Mouse (Mus musculus) liver, embryonic 15.5 days (tissue): ENCODE measurements around the gene Med12l. TPM values are rescaled to one million over a fixed set of nuclear protein-coding genes. Genes with fewer than 3 reads are reported as not detected.

Source experiments
- ATAC-seq: fragments of 200-750 bp; cut with Nextera tagmentation; 2 replicates; pipeline ENCODE4 v1.8.0; 2017; ENCODE audit warnings: moderate number of reproducible peaks, mild to moderate bottlenecking, moderate library complexity; ENCODE audit not compliant: insufficient read depth
- H3K27ac ChIP-seq: fragments of 300-500 bp; sonication (generic); replicated peaks from 2 replicates; pipeline ENCODE4 v1.5.1; 2015; ENCODE audit warnings: mild to moderate bottlenecking, inconsistent platforms
- H3K27me3 ChIP-seq: fragments of 300-500 bp; sonication (generic); 2 replicates; pipeline ENCODE4 v1.6.1; 2015; ENCODE audit warnings: mild to moderate bottlenecking, inconsistent platforms
- H3K36me3 ChIP-seq: fragments of 300-500 bp; sonication (generic); replicated peaks from 2 replicates; pipeline ENCODE4 v1.6.1; 2015; ENCODE audit warnings: moderate library complexity, mild to moderate bottlenecking, inconsistent platforms
- H3K4me1 ChIP-seq: fragments of 300-500 bp; sonication (generic); replicated peaks from 2 replicates; pipeline ENCODE4 v1.6.1; 2015; ENCODE audit warnings: inconsistent platforms
- H3K4me2 ChIP-seq: fragments of 300-500 bp; sonication (generic); 2 replicates; pipeline ENCODE4 v1.6.1; 2015; ENCODE audit warnings: moderate library complexity, mild to moderate bottlenecking, inconsistent platforms
- H3K4me3 ChIP-seq: fragments of 300-500 bp; sonication (generic); replicated peaks from 2 replicates; pipeline ENCODE4 v1.5.1; 2015; ENCODE audit warnings: mild to moderate bottlenecking, inconsistent platforms
- H3K9ac ChIP-seq: fragments of 300-500 bp; sonication (generic); 2 replicates; pipeline ENCODE4 v1.6.1; 2015; ENCODE audit warnings: moderate library complexity, mild to moderate bottlenecking, inconsistent platforms
- H3K9me3 ChIP-seq: fragments of 300-500 bp; sonication (generic); replicated peaks from 2 replicates; pipeline ENCODE4 v1.6.1; 2016; ENCODE audit warnings: inconsistent platforms
- WGBS: fragments of 180-500 bp; shearing (Covaris S2); methylation state at CpG from one replicate; pipeline ENCODE4 v1.1.7; 2015; ENCODE audit warnings: mixed read lengths; ENCODE audit not compliant: insufficient replicate concordance; 5-methylcytosine and 5-hydroxymethylcytosine counted together
- polyA plus RNA-seq: library from polyadenylated mRNA; unstranded; fragments of >200 nt; fragmentation: Nextera tagmentation; extraction: Ambion mirVana; gene quantifications from 2 replicates; pipeline ENCODE4 v1.2.1, GENCODE M21; 2015

The Med12l gene
- polyA plus RNA-seq, 1 experiment from 2014 or later, result 0.46 TPM

DNA sequence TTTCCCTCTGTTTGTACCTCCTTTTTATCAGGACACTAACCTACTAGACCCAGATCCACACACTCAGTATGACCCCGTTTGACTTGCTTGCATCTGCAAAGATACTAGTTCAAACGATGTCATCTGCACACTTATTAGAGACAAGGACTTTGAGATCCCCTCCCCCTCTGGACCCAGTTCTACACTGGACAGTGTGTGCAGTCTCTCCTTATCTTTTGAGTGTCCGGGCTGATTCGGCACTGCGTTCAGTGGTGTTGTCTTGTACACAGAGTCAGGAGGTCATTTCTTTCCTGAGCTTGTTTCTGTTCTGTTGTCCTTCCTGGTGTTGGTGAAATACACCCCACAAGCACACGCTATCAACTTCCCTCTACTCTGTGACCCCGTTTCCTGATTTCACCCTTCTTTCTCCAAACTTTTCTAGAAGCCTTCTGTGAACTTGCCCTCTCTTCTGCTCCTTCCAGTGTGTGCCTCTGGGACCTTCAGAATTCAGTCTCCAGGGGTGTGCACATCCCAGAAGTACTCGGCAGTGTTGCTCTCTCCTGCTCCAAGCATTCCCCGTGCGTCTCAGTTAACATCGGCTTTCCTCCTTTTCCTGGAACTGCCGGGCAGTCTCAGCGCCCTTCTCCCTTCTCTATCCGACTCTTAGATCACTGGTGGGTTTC is 19.0 kb downstream of the Med12l start:
- Histone ChIP-seq H3K27ac (no peak overlapping the region), H3K36me3 (no peaks in the 10 kb centered on the region), H3K9me3 (no peaks in the 10 kb centered on the region), H3K4me3 (no peak overlapping the region), H3K4me2 (no peak overlapping the region), H3K9ac (no peak overlapping the region), H3K4me1 (no peaks in the 10 kb centered on the region), H3K27me3 (peaks cover 3% of the 10 kb centered on the region; the same call in 1 of the 2 replicates)
- no peak for ATAC-seq
- 21% methylated on average over 14 of the region's 14 CpGs for WGBS

DNA sequence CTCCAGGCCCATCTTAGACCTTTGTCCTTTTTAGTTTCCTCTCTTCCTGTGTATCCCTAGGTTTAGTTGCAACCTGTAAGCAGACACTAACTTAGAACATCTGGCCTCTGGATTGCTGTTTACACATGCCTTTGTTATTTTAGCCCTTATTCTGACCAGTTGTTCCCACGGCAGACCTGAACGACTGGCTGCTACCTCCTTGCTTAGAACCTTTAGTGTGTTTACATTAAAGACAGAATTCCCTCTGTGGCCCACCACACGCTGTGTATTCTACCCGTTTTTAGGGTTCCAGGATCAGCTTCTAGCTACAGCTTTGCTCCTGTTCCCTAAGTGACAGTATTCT is 19.5 kb downstream of the Med12l start:
- no peak overlapping the region for H3K4me2 ChIP-seq
- no peaks in the 10 kb centered on the region for H3K4me1 ChIP-seq
- no peaks in the 10 kb centered on the region for H3K36me3 ChIP-seq
- no peaks in the 10 kb centered on the region for H3K9me3 ChIP-seq
- H3K27ac ChIP-seq, result no peak overlapping the region
- H3K9ac ChIP-seq, result no peak overlapping the region
- ATAC-seq, result no peak
- H3K4me3 ChIP-seq, result no peak overlapping the region
- WGBS, result 34% methylated on average over 4 of the region's 4 CpGs
- H3K27me3 ChIP-seq, result peaks cover 3% of the 10 kb centered on the region; the same call in 1 of the 2 replicates

DNA sequence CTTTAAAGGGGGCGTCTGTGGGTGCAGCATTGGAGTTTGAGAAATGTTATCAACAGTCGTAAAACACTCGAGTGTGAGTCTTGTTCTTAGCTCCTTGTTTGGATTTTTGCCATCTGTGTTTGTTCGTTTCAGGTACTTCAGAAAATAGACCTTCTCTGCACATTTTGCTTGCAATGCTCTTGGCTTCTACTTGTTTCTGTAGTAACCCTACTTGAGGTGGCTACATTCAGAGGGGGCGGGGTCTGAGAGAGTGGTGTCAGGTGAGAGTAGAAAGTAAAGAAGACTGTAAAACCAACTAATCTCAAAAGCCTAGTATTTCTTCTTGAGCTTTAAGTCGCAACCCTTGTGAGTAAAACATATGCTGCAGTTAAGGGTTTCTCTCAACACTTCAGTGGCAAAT is 23.1 kb downstream of the Med12l start:
- H3K9ac ChIP-seq, result no peak overlapping the region
- H3K36me3 ChIP-seq, result no peaks in the 10 kb centered on the region
- WGBS, result 60% methylated on average over 6 of the region's 6 CpGs
- H3K4me2 ChIP-seq, result no peak overlapping the region
- H3K27me3 ChIP-seq, result peaks cover 3% of the 10 kb centered on the region; the same call in 1 of the 2 replicates
- H3K4me1 ChIP-seq, result no peaks in the 10 kb centered on the region
- H3K27ac ChIP-seq, result no peak overlapping the region
- no peak for ATAC-seq
- H3K4me3 ChIP-seq, result no peak overlapping the region
- no peaks in the 10 kb centered on the region for H3K9me3 ChIP-seq

- Histone ChIP-seq H3K36me3 (no peaks in the 10 kb centered on the region), H3K27ac (no peak overlapping the region), H3K4me3 (no peak overlapping the region), H3K4me1 (no peaks in the 10 kb centered on the region), H3K9me3 (no peaks in the 10 kb centered on the region), H3K4me2 (no peak overlapping the region), H3K9ac (no peak overlapping the region), H3K27me3 (no peaks in the 10 kb centered on the region)
- WGBS, result 53% methylated on average over 4 of the region's 4 CpGs
- ATAC-seq, result no peak
These were observed 25.4 kb downstream of the Med12l start for GRCm38 (mm10) chr3:59030986-59031385.

DNA sequence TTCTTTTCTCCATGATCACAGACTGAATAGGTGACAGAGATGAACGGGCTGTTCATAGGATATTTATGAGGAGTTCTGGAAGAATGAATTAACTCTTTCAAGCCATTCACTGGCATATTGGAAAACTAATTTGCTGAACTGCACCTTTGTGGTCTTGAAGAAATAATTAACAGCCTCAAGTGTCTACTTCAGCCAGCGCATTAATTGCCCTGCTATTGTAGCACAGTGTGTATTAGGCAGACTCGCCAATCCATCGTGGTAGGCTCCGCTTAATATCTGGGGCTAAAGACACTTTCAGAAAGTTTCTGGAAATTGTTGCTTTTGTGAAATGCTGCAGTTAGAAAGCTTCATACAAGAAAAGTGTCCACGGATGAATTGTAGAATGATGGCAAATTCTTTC is 35.9 kb downstream of the Med12l start:
- WGBS, result 74% methylated on average over 6 of the region's 6 CpGs
- no peak overlapping the region for H3K9ac ChIP-seq
- no peak for ATAC-seq

DNA sequence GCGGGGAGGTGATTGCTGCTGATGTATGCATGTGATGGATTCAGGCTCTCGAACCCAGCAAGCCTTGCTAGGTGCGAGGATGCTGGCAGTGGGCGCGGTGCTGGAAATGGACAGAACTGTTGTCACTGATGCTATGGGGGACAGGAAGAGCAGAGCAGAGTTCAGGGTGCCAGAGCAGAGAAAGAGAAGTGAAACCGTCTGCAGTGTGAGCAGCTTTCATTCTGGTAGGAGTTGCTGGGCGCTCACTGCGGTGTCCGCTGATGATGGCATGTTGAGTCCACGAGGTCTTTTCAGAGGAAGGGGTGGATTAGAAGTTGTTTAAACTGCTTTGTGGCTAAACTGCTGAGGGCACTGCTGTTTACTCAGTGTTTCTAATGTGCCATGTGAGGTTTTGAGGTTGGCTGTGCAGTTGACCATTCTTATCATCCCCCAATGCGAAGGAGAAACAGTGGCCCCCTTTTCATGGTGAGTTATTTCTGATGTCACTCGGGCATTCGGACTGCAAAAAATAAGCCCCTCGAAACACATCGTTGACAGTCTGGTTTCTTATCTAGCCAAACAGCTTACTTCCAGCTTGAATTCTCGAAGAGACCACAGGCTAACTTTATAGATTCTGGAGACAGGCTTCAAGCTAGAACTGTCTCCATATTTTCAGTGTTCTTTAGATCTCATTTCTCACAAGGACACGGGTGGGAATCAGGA is 49.4 kb downstream of the Med12l start:
- no peaks in the 10 kb centered on the region for H3K27me3 ChIP-seq
- no peak overlapping the region for H3K9ac ChIP-seq
- no peak overlapping the region for H3K27ac ChIP-seq
- H3K4me3 ChIP-seq, result no peak overlapping the region
- no peaks in the 10 kb centered on the region for H3K9me3 ChIP-seq
- 15% methylated on average over 17 of the region's 17 CpGs for WGBS
- H3K4me1 ChIP-seq, result peaks cover 38% of the 10 kb centered on the region
- no peaks in the 10 kb centered on the region for H3K36me3 ChIP-seq
- ATAC-seq, result no peak
- peak overlapping the region; percentile 26 for H3K4me2 ChIP-seq

More for the DNA sequence above, 35.9 kb downstream of the Med12l start:
- Histone ChIP-seq H3K4me2 (no peak overlapping the region), H3K9me3 (no peaks in the 10 kb centered on the region), H3K36me3 (no peaks in the 10 kb centered on the region), H3K4me1 (no peaks in the 10 kb centered on the region), H3K27me3 (no peaks in the 10 kb centered on the region), H3K4me3 (no peak overlapping the region), H3K27ac (no peak overlapping the region)

DNA sequence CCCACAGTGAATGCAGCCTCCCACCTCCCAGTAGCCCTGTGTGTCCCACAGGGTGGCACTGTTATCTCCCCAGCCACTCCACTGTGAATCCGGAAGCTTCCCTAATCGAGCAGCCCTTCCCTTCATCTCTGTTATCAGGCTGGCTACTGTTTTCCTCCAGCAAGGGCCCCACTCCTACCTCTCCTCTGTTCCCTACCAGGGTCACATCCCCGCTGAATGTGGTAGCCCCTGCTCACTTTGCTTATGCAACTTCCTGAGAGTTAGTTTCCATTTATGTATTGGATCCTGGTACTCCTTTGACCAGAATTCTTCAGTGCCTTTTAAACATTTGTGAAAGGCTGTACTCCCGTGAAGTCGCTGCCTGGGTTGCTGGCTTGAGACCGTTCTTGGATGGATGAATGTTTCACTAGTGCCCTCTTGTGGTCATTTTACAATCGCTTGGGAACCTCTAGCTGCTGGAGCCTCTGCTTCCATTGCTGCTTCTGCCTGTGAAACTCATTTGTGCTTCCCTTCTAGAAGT is 53.5 kb downstream of the Med12l start:
- Histone ChIP-seq H3K27me3 (no peaks in the 10 kb centered on the region), H3K9me3 (no peaks in the 10 kb centered on the region), H3K4me2 (peak overlapping the region; percentile 57), H3K4me3 (peak overlapping the region; percentile 30), H3K4me1 (peaks cover 52% of the 10 kb centered on the region), H3K9ac (no peak overlapping the region), H3K27ac (peak overlapping the region; percentile 45), H3K36me3 (no peaks in the 10 kb centered on the region)
- peak; percentile 90 for ATAC-seq
- WGBS, result 0% methylated on average over 7 of the region's 7 CpGs

DNA sequence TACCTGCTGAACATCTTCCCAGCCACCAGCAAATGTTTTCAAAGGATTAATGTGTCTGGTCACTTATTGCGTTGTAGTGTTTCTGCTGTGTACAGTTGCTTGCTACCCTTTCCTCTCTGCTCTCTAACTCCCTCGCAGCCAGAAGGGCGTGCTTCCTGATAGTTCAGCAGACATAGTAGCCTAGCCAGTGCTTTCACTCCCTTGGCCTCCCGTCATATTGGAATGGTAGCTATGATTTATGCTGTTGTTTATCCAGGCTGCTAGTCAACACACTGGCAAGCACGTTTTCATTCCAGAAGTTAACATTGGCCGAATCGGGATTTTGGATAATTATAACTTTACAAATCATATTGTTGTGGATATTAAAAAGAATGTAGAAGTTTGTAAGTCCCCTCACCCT is 54.5 kb downstream of the Med12l start:
- peaks cover 48% of the 10 kb centered on the region for H3K4me1 ChIP-seq
- no peaks in the 10 kb centered on the region for H3K27me3 ChIP-seq
- no peak overlapping the region for H3K9ac ChIP-seq
- H3K4me2 ChIP-seq, result no peak overlapping the region
- no peaks in the 10 kb centered on the region for H3K36me3 ChIP-seq
- H3K4me3 ChIP-seq, result no peak overlapping the region
- no peak overlapping the region for H3K27ac ChIP-seq
- ATAC-seq, result no peak
- WGBS, result 56% methylated on average over 7 of the region's 7 CpGs
- H3K9me3 ChIP-seq, result no peaks in the 10 kb centered on the region

GRCm38 (mm10) chr3:59062141-59062540 is 56.5 kb downstream of the Med12l start:
- WGBS, result 30% methylated on average over 5 of the region's 5 CpGs
- Histone ChIP-seq H3K27ac (no peak overlapping the region), H3K4me2 (no peak overlapping the region), H3K9me3 (no peaks in the 10 kb centered on the region), H3K4me1 (peaks cover 39% of the 10 kb centered on the region), H3K27me3 (no peaks in the 10 kb centered on the region), H3K9ac (no peak overlapping the region), H3K36me3 (no peaks in the 10 kb centered on the region), H3K4me3 (no peak overlapping the region)
- ATAC-seq, result no peak

- peak; percentile 38; the same call in 1 of the 2 replicates for ATAC-seq
- no peaks in the 10 kb centered on the region for H3K36me3 ChIP-seq
- H3K4me2 ChIP-seq, result no peak overlapping the region
- no peak overlapping the region for H3K27ac ChIP-seq
- 33% methylated on average over 4 of the region's 4 CpGs for WGBS
- no peak overlapping the region for H3K4me3 ChIP-seq
- H3K4me1 ChIP-seq, result peaks cover 30% of the 10 kb centered on the region
- H3K9me3 ChIP-seq, result no peaks in the 10 kb centered on the region
- H3K27me3 ChIP-seq, result no peaks in the 10 kb centered on the region
- H3K9ac ChIP-seq, result no peak overlapping the region
These were observed 57.8 kb downstream of the Med12l start for GRCm38 (mm10) chr3:59063431-59063830.

- no peak overlapping the region for H3K4me2 ChIP-seq
- H3K9ac ChIP-seq, result no peak overlapping the region
- no peaks in the 10 kb centered on the region for H3K36me3 ChIP-seq
- H3K4me3 ChIP-seq, result no peak overlapping the region
- no peak overlapping the region for H3K27ac ChIP-seq
- no peaks in the 10 kb centered on the region for H3K27me3 ChIP-seq
- peaks cover 13% of the 10 kb centered on the region for H3K4me1 ChIP-seq
- WGBS, result 65% methylated on average over 3 of the region's 3 CpGs
- H3K9me3 ChIP-seq, result no peaks in the 10 kb centered on the region
- ATAC-seq, result no peak
These were observed 60.3 kb downstream of the Med12l start for GRCm38 (mm10) chr3:59065937-59066336.
